Mouse (Mus musculus) midbrain, embryonic 10.5 days (tissue): ENCODE data around the gene March8. TPM values are rescaled to one million over a fixed set of nuclear protein-coding genes. Genes with fewer than 3 reads are reported as not detected.

ENCODE experiments used
- DNase-seq: peaks from one replicate; pipeline ENCODE4 v3.0.0-alpha.2; 2017; ENCODE audit warnings: low spot score
- H3K27ac ChIP-seq: fragments of 300-500 bp; sonication (generic); replicated peaks from 2 replicates; pipeline ENCODE4 v1.5.1; 2016; ENCODE audit warnings: mild to moderate bottlenecking
- H3K27me3 ChIP-seq: fragments of 300-500 bp; sonication (generic); 2 replicates; pipeline ENCODE4 v1.6.1; 2016; ENCODE audit warnings: low read depth, mild to moderate bottlenecking; ENCODE audit not compliant: poor library complexity, severe bottlenecking
- H3K36me3 ChIP-seq: fragments of 300-500 bp; sonication (generic); 2 replicates; pipeline ENCODE4 v1.6.1; 2016; ENCODE audit warnings: mild to moderate bottlenecking, moderate library complexity
- H3K4me1 ChIP-seq: fragments of 300-500 bp; sonication (generic); 2 replicates; pipeline ENCODE4 v1.6.1; 2016
- H3K4me3 ChIP-seq: fragments of 300-500 bp; sonication (generic); 2 replicates; pipeline ENCODE4 v1.5.1; 2016; ENCODE audit warnings: mild to moderate bottlenecking, moderate library complexity
- H3K9me3 ChIP-seq: fragments of 300-500 bp; sonication (generic); replicated peaks from 2 replicates; pipeline ENCODE4 v1.6.1; 2016; ENCODE audit warnings: mild to moderate bottlenecking
- whole genome bisulfite sequencing: fragments of 180-500 bp; shearing (Covaris S2); methylation state at CpG from one replicate; pipeline ENCODE4 v1.1.7; 2016; 5-methylcytosine and 5-hydroxymethylcytosine counted together
- polyA plus RNA-seq: library from polyadenylated mRNA; unstranded; fragments of >200 nt; fragmentation: Nextera tagmentation; extraction: Ambion mirVana; gene quantifications from 2 replicates; pipeline ENCODE4 v1.2.1, GENCODE M21; 2016

The March8 gene
- polyA plus RNA-seq, 1 experiment from 2014 or later, result 27.7 TPM

DNA sequence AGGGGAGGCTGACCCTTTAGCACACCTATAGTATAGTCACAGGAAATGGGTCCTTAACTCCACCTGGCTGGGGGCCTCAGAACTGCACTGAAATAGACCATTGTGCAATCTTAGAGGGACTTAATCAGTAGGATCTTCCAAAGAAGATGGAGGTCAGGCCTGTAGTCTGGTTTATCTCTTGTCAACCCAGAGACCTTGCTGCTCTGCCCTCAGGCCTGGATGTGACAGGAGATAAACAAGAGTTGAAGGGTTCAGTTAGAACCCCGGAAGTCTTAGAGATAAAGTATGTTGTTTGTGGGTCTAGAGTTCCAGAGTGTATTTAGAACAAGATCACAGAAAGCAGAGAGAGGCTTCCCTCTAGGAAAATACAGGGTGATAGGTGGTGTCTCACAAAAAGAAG, 118.7 kb downstream of the March8 start:
- Histone ChIP-seq H3K27ac (no peak overlapping the region), H3K4me3 (no peak overlapping the region), H3K27me3 (peaks cover 27% of the 10 kb centered on the region), H3K36me3 (no peaks in the 10 kb centered on the region), H3K9me3 (no peaks in the 10 kb centered on the region), H3K4me1 (peaks cover 9% of the 10 kb centered on the region)
- DNase-seq, result no peak
- WGBS, result 90% methylated on average over 1 of the region's 1 CpGs

GRCm38 (mm10) chr6:116458728-116459127, 120.9 kb downstream of the March8 start:
- H3K27me3 ChIP-seq, result peaks cover 41% of the 10 kb centered on the region
- H3K27ac ChIP-seq, result no peak overlapping the region
- H3K4me3 ChIP-seq, result no peak overlapping the region
- H3K36me3 ChIP-seq, result no peaks in the 10 kb centered on the region
- peaks cover 9% of the 10 kb centered on the region for H3K4me1 ChIP-seq
- no peaks in the 10 kb centered on the region for H3K9me3 ChIP-seq
- DNase-seq, result no peak
- 78% methylated on average over 4 of the region's 4 CpGs for WGBS

Other genes starting within 250 kb of the March8 start
- gene Tmcc1, start 144.5 kb upstream of the March8 start, polyA plus RNA-seq, result 14.9 and 21.7 TPM in 2 replicates
- 50.6 and 60.9 TPM in 2 replicates for gene Washc2, start 130.0 kb upstream of the March8 start, polyA plus RNA-seq
- 9.2 and 10.6 TPM in 2 replicates for gene Zfand4, start 73.8 kb upstream of the March8 start, polyA plus RNA-seq
- gene Alox5, start 123.2 kb downstream of the March8 start, polyA plus RNA-seq, result 0.77 and 1.1 TPM in 2 replicates
- not detected in 2 replicates for gene Olfr211, start 151.1 kb downstream of the March8 start, polyA plus RNA-seq
- gene Olfr212, start 168.5 kb downstream of the March8 start, polyA plus RNA-seq, result not detected in 2 replicates
- not detected in 2 replicates for gene Olfr213, start 200.4 kb downstream of the March8 start, polyA plus RNA-seq
- 0.69 and 0.79 TPM in 2 replicates for gene Gm5580, start 213.1 kb downstream of the March8 start, polyA plus RNA-seq
- not detected in 2 replicates for gene Olfr214, start 216.2 kb downstream of the March8 start, polyA plus RNA-seq
- gene Olfr215, start 246.2 kb downstream of the March8 start, polyA plus RNA-seq, result not detected in 2 replicates